Comparison of ENCODE assay signal across 25 mouse cellular contexts in the genomic region with DNA sequence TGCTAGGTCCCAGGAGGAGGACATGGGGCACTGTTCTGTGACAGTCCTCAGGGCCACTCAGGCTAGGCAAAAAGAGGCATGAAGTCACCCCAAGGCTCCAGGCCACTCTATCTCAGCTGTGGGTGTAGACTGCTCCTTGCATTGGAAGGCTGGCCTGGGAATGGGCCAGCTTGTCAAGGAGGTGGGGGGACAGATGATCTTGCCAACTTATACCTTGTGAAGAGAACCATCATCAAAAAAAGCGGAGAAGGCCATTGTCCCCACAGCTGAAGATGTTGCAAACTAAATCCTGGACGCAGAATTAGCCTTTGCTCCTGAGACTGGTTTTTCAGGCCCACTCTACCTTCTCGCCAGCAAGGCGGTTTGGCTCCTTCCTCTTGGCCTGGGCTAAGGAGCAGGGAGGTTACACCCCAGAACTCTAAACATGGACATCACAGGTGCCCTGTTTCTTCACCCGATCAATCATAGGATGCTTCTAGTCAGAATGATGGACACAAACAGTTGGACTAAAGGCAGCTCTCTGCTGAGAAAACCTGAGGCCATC. TPM values are rescaled to one million over a fixed set of nuclear protein-coding genes. Genes with fewer than 3 reads are reported as not detected.
"Had no signal": no experiment of that assay in that cellular context is flagged by ENCODE, and none has a peak within 500 bp of the region (broad histone marks: within the 10 kb centered on the region; RNA-seq: fewer than 3 reads in every experiment).

No protein-coding gene starts in this region.

- ATAC-seq: liver, embryonic 12.5 days; midbrain, embryonic 13.5 days; midbrain, embryonic 16.5 days had no signal

- DNase-seq: kidney, adult 9 months; kidney, postnatal 14 days; kidney, postnatal 4 days; layer of hippocampus, adult 9-11 months; layer of hippocampus, postnatal 36 days; liver; lung, adult 18-20 months; lung, postnatal 10 days; lung, postnatal 36 days; right cerebral cortex, adult 18-20 months; right cerebral cortex, postnatal 25 days; spleen, adult 18-20 months; thymus, postnatal 25 days had no signal

- H3K27ac ChIP-seq: limb, embryonic 10.5 days; limb, embryonic 13.5 days; liver, embryonic 12.5 days; liver, embryonic 15.5 days; lung, embryonic 15.5 days; stomach, embryonic 15.5 days had no signal

- H3K4me3 ChIP-seq: limb, embryonic 10.5 days; limb, embryonic 13.5 days; liver, embryonic 12.5 days; liver, embryonic 15.5 days; lung, embryonic 15.5 days; megakaryocyte, embryonic 14.5 days; midbrain, embryonic 10.5 days; midbrain, embryonic 13.5 days; myocyte; stomach, embryonic 15.5 days had no signal

RNA-seq across cellular contexts. Expression of gene Mapk8ip1, which starts 2.8 kb away (rescaled TPM):
- total RNA-seq: monocyte, adult 5-6 weeks had no signal

RNA-seq across cellular contexts. Expression of gene Large2, which starts 29.2 kb away (rescaled TPM):
- total RNA-seq: monocyte, adult 5-6 weeks had no signal
